Mouse (Mus musculus) limb, embryonic 14.5 days (tissue): ENCODE results near the gene Bmp4. TPM values are rescaled to one million over a fixed set of nuclear protein-coding genes. Genes with fewer than 3 reads are reported as not detected.
A peak's percentile ranks its signal among the peaks of the same experiment; 100 is the strongest.

Experiments used
- ATAC-seq: fragments of 200-750 bp; cut with Nextera tagmentation; 2 replicates; pipeline ENCODE4 v1.8.0; 2017; ENCODE audit warnings: low read depth, moderate number of reproducible peaks, moderate TSS enrichment; ENCODE audit not compliant: low FRiP score
- DNase-seq: peaks from one replicate; pipeline ENCODE4 v3.0.0-alpha.2; 2015; ENCODE audit warnings: low spot score
- H3K27ac ChIP-seq: fragments of 300-500 bp; sonication (generic); replicated peaks from 2 replicates; pipeline ENCODE4 v1.5.1; 2014; ENCODE audit warnings: low read depth, mild to moderate bottlenecking, low read length, moderate library complexity, mixed read lengths
- H3K27me3 ChIP-seq: fragments of 300-500 bp; sonication (generic); 2 replicates; pipeline ENCODE4 v1.6.1; 2014; ENCODE audit warnings: low read length, mixed read lengths; ENCODE audit not compliant: control insufficient read depth, insufficient read depth
- H3K36me3 ChIP-seq: fragments of 300-500 bp; sonication (generic); 2 replicates; pipeline ENCODE4 v1.6.1; 2014; ENCODE audit warnings: mild to moderate bottlenecking, low read length, moderate library complexity, mixed read lengths; ENCODE audit not compliant: control insufficient read depth, insufficient read depth
- H3K4me1 ChIP-seq: fragments of 300-500 bp; sonication (generic); 2 replicates; pipeline ENCODE4 v1.6.1; 2014; ENCODE audit warnings: antibody characterized with exemption, low read length, mixed read lengths; ENCODE audit not compliant: control insufficient read depth, insufficient read depth
- H3K4me2 ChIP-seq: fragments of 300-500 bp; sonication (generic); replicated peaks from 2 replicates; pipeline ENCODE4 v1.6.1; 2014; ENCODE audit warnings: low read depth, mild to moderate bottlenecking, low read length, moderate library complexity; ENCODE audit not compliant: severe bottlenecking
- H3K4me3 ChIP-seq: fragments of 300-500 bp; sonication (generic); replicated peaks from 2 replicates; pipeline ENCODE4 v1.5.1; 2014; ENCODE audit warnings: low read length
- H3K9ac ChIP-seq: fragments of 300-500 bp; sonication (generic); 2 replicates; pipeline ENCODE4 v1.6.1; 2014; ENCODE audit warnings: mild to moderate bottlenecking, low read depth, low read length, moderate library complexity; ENCODE audit not compliant: severe bottlenecking
- H3K9me3 ChIP-seq: fragments of 300-500 bp; sonication (generic); 2 replicates; pipeline ENCODE4 v1.6.1; 2016; ENCODE audit warnings: low read length; ENCODE audit not compliant: control insufficient read depth
- POLR2A ChIP-seq: fragments of 200-500 bp; IDR thresholded peaks from 2 replicates; pipeline ENCODE4 v1.8.0; 2012; ENCODE audit warnings: inconsistent platforms, mild to moderate bottlenecking, moderate library complexity, borderline replicate concordance; ENCODE audit not compliant: insufficient read depth, insufficient read length; ENCODE audit errors: extremely low read depth
- WGBS: fragments of 180-500 bp; shearing (Covaris S2); extraction: QIAGEN DNeasy Blood & Tissue Kit; methylation state at CpG from one replicate; pipeline ENCODE4 v1.1.7; 2014; 5-methylcytosine and 5-hydroxymethylcytosine counted together
- polyA plus RNA-seq, 2 experiments: library from polyadenylated mRNA; depleted of rRNA in 1 of 2; stranded (reverse) in 1 of 2; unstranded in 1 of 2; fragments of >200 nt; fragmentation: Nextera tagmentation in 1 of 2; extraction: Ambion mirVana in 1 of 2; gene quantifications; 2 replicates each; pipeline versions ENCODE4 v1.2.1 to v1.2.3; 2012 to 2014

Bmp4 gene
- polyA plus RNA-seq, 2 experiments, result 23.3 to 70.0 TPM

- peak overlapping the region; percentile 22 for H3K4me3 ChIP-seq
- H3K4me1 ChIP-seq, result peaks cover 35% of the 10 kb centered on the region
- H3K27me3 ChIP-seq, result no peaks in the 10 kb centered on the region
- ATAC-seq, result peak; percentile 58
- peak overlapping the region; percentile 57 for H3K4me2 ChIP-seq
- no peak for TF ChIP-seq POLR2A
- no peaks in the 10 kb centered on the region for H3K9me3 ChIP-seq
- 3% methylated on average over 24 of the region's 31 CpGs for WGBS
- peaks cover 8% of the 10 kb centered on the region for H3K36me3 ChIP-seq
- peak; percentile 50 for DNase-seq
- 0 out of 2 replicates have a peak overlapping the region, but pooled peaks have one; percentile 9 for H3K27ac ChIP-seq
- 0 out of 2 replicates have a peak overlapping the region, but pooled peaks have one; percentile 18 for H3K9ac ChIP-seq
These were observed 10.2 kb downstream of the Bmp4 start for GRCm38 (mm10) chr14:46380286-46380721.

DNA sequence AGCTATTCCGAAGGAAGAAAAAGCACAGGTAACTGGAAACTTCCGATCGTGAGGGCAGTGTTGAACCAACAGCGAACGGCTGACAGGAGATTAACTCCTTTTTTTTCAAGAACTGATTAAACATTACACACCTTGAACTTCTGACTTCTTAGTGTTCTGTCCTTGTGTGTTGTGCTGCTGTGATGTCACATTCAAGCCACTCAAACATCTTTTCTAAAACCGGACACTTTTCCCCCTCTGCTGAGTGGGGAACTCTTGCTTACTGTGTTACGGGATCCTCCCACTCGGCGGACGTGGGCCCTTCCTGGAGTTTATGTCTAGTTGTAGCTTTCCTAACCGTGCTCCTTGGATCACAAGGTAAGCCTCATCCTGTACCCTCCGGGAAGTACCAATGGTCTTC, 11.2 kb downstream of the Bmp4 start, which contains the start of gene Gm15217:
Gene Gm15217, plus strand, starts transcription at position 130 of the 400 bp plus-strand sequence.
- Histone ChIP-seq H3K4me3 (peak within 1 kb of the TSS; percentile 22), H3K9me3 (no peaks in the 10 kb centered on the region), H3K36me3 (peaks cover 8% of the 10 kb centered on the region), H3K27me3 (no peaks in the 10 kb centered on the region), H3K4me1 (peaks cover 31% of the 10 kb centered on the region), H3K4me2 (peak within 1 kb of the TSS; percentile 57), H3K27ac (no peak within 1 kb of the TSS), H3K9ac (0 out of 2 replicates have a peak within 1 kb of the TSS, but pooled peaks have one; percentile 18)
- WGBS, result 76% methylated on average over 12 of the region's 12 CpGs
- TF ChIP-seq POLR2A, result no peak
- ATAC-seq, result no peak
- DNase-seq, result no peak

- DNase-seq (no peak), ATAC-seq (no peak)
- 76% methylated on average over 5 of the region's 5 CpGs for WGBS
- no peak for TF ChIP-seq POLR2A
- Histone ChIP-seq H3K4me2 (no peak overlapping the region), H3K4me1 (peaks cover 14% of the 10 kb centered on the region), H3K9me3 (no peaks in the 10 kb centered on the region), H3K27me3 (no peaks in the 10 kb centered on the region), H3K36me3 (no peaks in the 10 kb centered on the region), H3K4me3 (no peak overlapping the region), H3K27ac (no peak overlapping the region), H3K9ac (no peak overlapping the region)
These were observed 14.7 kb downstream of the Bmp4 start for GRCm38 (mm10) chr14:46375796-46376195.

GRCm38 (mm10) chr14:46372452-46372851, 18.0 kb downstream of the Bmp4 start:
- no peaks in the 10 kb centered on the region for H3K36me3 ChIP-seq
- H3K4me3 ChIP-seq, result no peak overlapping the region
- DNase-seq (no peak), ATAC-seq (no peak)
- 17% methylated on average over 9 of the region's 9 CpGs for WGBS
- no peak overlapping the region for H3K4me2 ChIP-seq
- TF ChIP-seq POLR2A, result no peak
- no peaks in the 10 kb centered on the region for H3K4me1 ChIP-seq
- no peak overlapping the region for H3K9ac ChIP-seq
- no peaks in the 10 kb centered on the region for H3K9me3 ChIP-seq
- H3K27ac ChIP-seq, result no peak overlapping the region
- no peaks in the 10 kb centered on the region for H3K27me3 ChIP-seq

- Histone ChIP-seq H3K4me1 (0 out of 2 replicates have a peak, but pooled peaks cover 4% of the 10 kb centered on the region), H3K4me2 (no peak overlapping the region)
- DNase-seq, result no peak
These were observed 27.3 kb downstream of the Bmp4 start for GRCm38 (mm10) chr14:46363209-46363608.

More at GRCm38 (mm10) chr14:46363209-46363608, 27.3 kb downstream of the Bmp4 start:
- Histone ChIP-seq H3K9ac (no peak overlapping the region), H3K36me3 (no peaks in the 10 kb centered on the region), H3K9me3 (no peaks in the 10 kb centered on the region), H3K27ac (no peak overlapping the region), H3K27me3 (no peaks in the 10 kb centered on the region), H3K4me3 (no peak overlapping the region)
- no peak for ATAC-seq
- no peak for TF ChIP-seq POLR2A
- 39% methylated on average over 10 of the region's 10 CpGs for WGBS
